Mouse (Mus musculus): ENCODE results near the gene Anp32e.
"Not testable (repeated sequence)": the region's sequence is repeated elsewhere in the genome, so short reads cannot be mapped to it uniquely, and the experiment has no call there.

Anp32e gene

GRCm38 (mm10) chr3:95942749-95943148, 13.7 kb downstream of the Anp32e start:
- no peak for DNase-seq (ENCODE audit: low spot score in 2 of 2)

GRCm38 (mm10) chr3:95943226-95943625, 14.2 kb downstream of the Anp32e start:
- DNase-seq (ENCODE audit: low spot score in 2 of 2): no peak

- DNase-seq (ENCODE audit: low spot score in 2 of 2): no peak
Observed at GRCm38 (mm10) chr3:95944742-95945141, 15.7 kb downstream of the Anp32e start.

- DNase-seq (ENCODE audit: low spot score in 2 of 2): no peak
Observed at GRCm38 (mm10) chr3:95945731-95946240, 16.7 kb downstream of the Anp32e start.

- no peak for DNase-seq (ENCODE audit: low spot score in 2 of 2)
Observed at GRCm38 (mm10) chr3:95948325-95948724, 19.3 kb downstream of the Anp32e start.

- DNase-seq (ENCODE audit: low spot score in 2 of 2): peak; percentile 66 to 83
Observed at GRCm38 (mm10) chr3:95950763-95951551, 21.9 kb downstream of the Anp32e start.

- not testable (repeated sequence) for DNase-seq (ENCODE audit: low spot score in 2 of 2)
Observed at GRCm38 (mm10) chr3:95951566-95951965, 22.5 kb downstream of the Anp32e start.

GRCm38 (mm10) chr3:95953023-95953422, 24.0 kb downstream of the Anp32e start:
- DNase-seq (ENCODE audit: low spot score in 2 of 2): no peak

GRCm38 (mm10) chr3:95953522-95953921, 24.5 kb downstream of the Anp32e start:
- no peak for DNase-seq (ENCODE audit: low spot score in 2 of 2)

GRCm38 (mm10) chr3:95954648-95955173, 25.7 kb downstream of the Anp32e start:
- not testable (repeated sequence) for DNase-seq (ENCODE audit: low spot score in 2 of 2)

- DNase-seq (ENCODE audit: low spot score in 2 of 2): no peak
Observed at GRCm38 (mm10) chr3:95955318-95955717, 26.3 kb downstream of the Anp32e start.

GRCm38 (mm10) chr3:95957359-95958148, 28.5 kb downstream of the Anp32e start:
- no peak for DNase-seq (ENCODE audit: low spot score in 2 of 2)

GRCm38 (mm10) chr3:95959082-95959481, 30.0 kb downstream of the Anp32e start:
- no peak for DNase-seq (ENCODE audit: low spot score in 2 of 2)

GRCm38 (mm10) chr3:95959807-95960206, 30.8 kb downstream of the Anp32e start:
- no peak for DNase-seq (ENCODE audit: low spot score in 2 of 2)

- not testable (repeated sequence) for DNase-seq (ENCODE audit: low spot score in 2 of 2)
Observed at GRCm38 (mm10) chr3:95962182-95962581, 33.1 kb downstream of the Anp32e start.

- no peak for DNase-seq (ENCODE audit: low spot score in 2 of 2)
Observed at GRCm38 (mm10) chr3:95963230-95963629, 34.2 kb downstream of the Anp32e start.

GRCm38 (mm10) chr3:95963681-95964080, 34.6 kb downstream of the Anp32e start:
- no peak for DNase-seq (ENCODE audit: low spot score in 2 of 2)

GRCm38 (mm10) chr3:95965518-95966451, 36.7 kb downstream of the Anp32e start:
- no peak for DNase-seq (ENCODE audit: low spot score in 2 of 2)

- no peak for DNase-seq (ENCODE audit: low spot score in 2 of 2)
Observed at GRCm38 (mm10) chr3:95969277-95969676, 40.2 kb downstream of the Anp32e start.

GRCm38 (mm10) chr3:95970661-95971060, 41.6 kb downstream of the Anp32e start:
- not testable (repeated sequence) for DNase-seq (ENCODE audit: low spot score in 2 of 2)

GRCm38 (mm10) chr3:95972251-95972872, 43.3 kb downstream of the Anp32e start:
- no peak for DNase-seq (ENCODE audit: low spot score in 2 of 2)

Measured in cerebellum, postnatal 4 days (tissue).